Mouse (Mus musculus) forebrain, embryonic 13.5 days (tissue): Measurements from ENCODE around the gene Lsp1. TPM values are rescaled to one million over a fixed set of nuclear protein-coding genes. Genes with fewer than 3 reads are reported as not detected.

Experiments
- ATAC-seq: fragments of 200-750 bp; cut with Nextera tagmentation; 2 replicates; pipeline ENCODE4 v1.8.0; 2017
- H3K27ac ChIP-seq: fragments of 300-500 bp; sonication (generic); 2 replicates; pipeline ENCODE4 v1.5.1; 2015; ENCODE audit warnings: inconsistent platforms, mild to moderate bottlenecking, moderate library complexity
- H3K27me3 ChIP-seq: fragments of 300-500 bp; sonication (generic); 2 replicates; pipeline ENCODE4 v1.6.1; 2015; ENCODE audit warnings: mild to moderate bottlenecking, inconsistent platforms
- H3K36me3 ChIP-seq: fragments of 300-500 bp; sonication (generic); 2 replicates; pipeline ENCODE4 v1.6.1; 2015; ENCODE audit warnings: mild to moderate bottlenecking, inconsistent platforms; ENCODE audit not compliant: poor library complexity, severe bottlenecking
- H3K4me1 ChIP-seq: fragments of 300-500 bp; sonication (generic); 2 replicates; pipeline ENCODE4 v1.6.1; 2015; ENCODE audit warnings: inconsistent platforms
- H3K4me2 ChIP-seq: fragments of 300-500 bp; sonication (generic); 2 replicates; pipeline ENCODE4 v1.6.1; 2015; ENCODE audit warnings: inconsistent platforms, mild to moderate bottlenecking, moderate library complexity
- H3K4me3 ChIP-seq: fragments of 300-500 bp; sonication (generic); 2 replicates; pipeline ENCODE4 v1.5.1; 2015; ENCODE audit warnings: mild to moderate bottlenecking, inconsistent platforms
- H3K9ac ChIP-seq: fragments of 300-500 bp; sonication (generic); 2 replicates; pipeline ENCODE4 v1.6.1; 2015; ENCODE audit warnings: mild to moderate bottlenecking, inconsistent platforms
- H3K9me3 ChIP-seq: fragments of 300-500 bp; sonication (generic); replicated peaks from 2 replicates; pipeline ENCODE4 v1.6.1; 2016; ENCODE audit warnings: inconsistent platforms
- WGBS: fragments of 180-500 bp; shearing (Covaris S2); methylation state at CpG from one replicate; pipeline ENCODE4 v1.1.7; 2015; 5-methylcytosine and 5-hydroxymethylcytosine counted together
- polyA plus RNA-seq: library from polyadenylated mRNA; unstranded; fragments of >200 nt; fragmentation: Nextera tagmentation; extraction: Ambion mirVana; gene quantifications from 2 replicates; pipeline ENCODE4 v1.2.1, GENCODE M21; 2015

The Lsp1 gene
- polyA plus RNA-seq, 1 experiment from 2014 or later = 4.2 TPM

GRCm38 (mm10) chr7:142516221-142516978, 55.8 kb downstream of the Lsp1 start:
- no peak for ATAC-seq
- Histone ChIP-seq H3K4me3 (no peak overlapping the region), H3K27me3 (no peaks in the 10 kb centered on the region), H3K4me2 (0 out of 2 replicates have a peak overlapping the region, but pooled peaks have one; percentile 4), H3K9me3 (no peaks in the 10 kb centered on the region), H3K9ac (no peak overlapping the region), H3K27ac (no peak overlapping the region), H3K36me3 (no peaks in the 10 kb centered on the region), H3K4me1 (0 out of 2 replicates have a peak, but pooled peaks cover 5% of the 10 kb centered on the region)
- 51% methylated on average over 21 of the region's 21 CpGs for WGBS

- Histone ChIP-seq H3K36me3 (no peaks in the 10 kb centered on the region), H3K4me1 (0 out of 2 replicates have a peak, but pooled peaks cover 5% of the 10 kb centered on the region), H3K9ac (no peak overlapping the region), H3K9me3 (no peaks in the 10 kb centered on the region), H3K4me2 (no peak overlapping the region), H3K4me3 (no peak overlapping the region), H3K27ac (no peak overlapping the region), H3K27me3 (no peaks in the 10 kb centered on the region)
- 80% methylated on average over 3 of the region's 3 CpGs for WGBS
- no peak for ATAC-seq
Measured at GRCm38 (mm10) chr7:142517531-142517930, 56.9 kb downstream of the Lsp1 start.

GRCm38 (mm10) chr7:142520331-142520730, 59.7 kb downstream of the Lsp1 start:
- 95% methylated on average over 4 of the region's 4 CpGs for WGBS
- no peaks in the 10 kb centered on the region for H3K9me3 ChIP-seq
- H3K36me3 ChIP-seq = no peaks in the 10 kb centered on the region
- no peak overlapping the region for H3K9ac ChIP-seq
- H3K27ac ChIP-seq = no peak overlapping the region
- H3K27me3 ChIP-seq = no peaks in the 10 kb centered on the region
- peaks cover 8% of the 10 kb centered on the region; the same call in 1 of the 2 replicates for H3K4me1 ChIP-seq
- no peak for ATAC-seq
- no peak overlapping the region for H3K4me2 ChIP-seq
- H3K4me3 ChIP-seq = no peak overlapping the region

DNA sequence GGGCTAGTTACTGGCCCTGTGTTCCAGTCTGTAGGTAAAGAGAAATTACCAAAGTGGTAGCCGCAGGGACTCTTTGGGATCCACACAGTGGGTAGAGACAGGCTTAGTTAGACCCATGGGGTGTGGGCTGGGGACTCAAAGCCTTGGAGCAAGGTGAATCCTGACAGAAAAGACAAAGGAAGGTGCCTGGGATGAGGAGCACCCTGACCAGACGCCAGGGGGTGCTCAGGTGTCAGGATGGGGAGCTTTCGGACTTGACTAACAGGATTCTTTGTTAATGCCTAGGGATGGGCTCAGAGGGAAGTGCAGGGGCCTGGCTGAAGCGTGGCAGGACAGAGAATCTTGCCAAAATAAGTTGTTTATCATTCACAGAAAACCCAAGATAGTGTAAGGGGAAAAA, 61.7 kb downstream of the Lsp1 start:
- Histone ChIP-seq H3K36me3 (no peaks in the 10 kb centered on the region), H3K4me2 (no peak overlapping the region), H3K9ac (no peak overlapping the region), H3K4me3 (no peak overlapping the region), H3K4me1 (peaks cover 8% of the 10 kb centered on the region), H3K27me3 (no peaks in the 10 kb centered on the region), H3K27ac (no peak overlapping the region), H3K9me3 (no peaks in the 10 kb centered on the region)
- no peak for ATAC-seq
- WGBS = 23% methylated on average over 4 of the region's 4 CpGs

DNA sequence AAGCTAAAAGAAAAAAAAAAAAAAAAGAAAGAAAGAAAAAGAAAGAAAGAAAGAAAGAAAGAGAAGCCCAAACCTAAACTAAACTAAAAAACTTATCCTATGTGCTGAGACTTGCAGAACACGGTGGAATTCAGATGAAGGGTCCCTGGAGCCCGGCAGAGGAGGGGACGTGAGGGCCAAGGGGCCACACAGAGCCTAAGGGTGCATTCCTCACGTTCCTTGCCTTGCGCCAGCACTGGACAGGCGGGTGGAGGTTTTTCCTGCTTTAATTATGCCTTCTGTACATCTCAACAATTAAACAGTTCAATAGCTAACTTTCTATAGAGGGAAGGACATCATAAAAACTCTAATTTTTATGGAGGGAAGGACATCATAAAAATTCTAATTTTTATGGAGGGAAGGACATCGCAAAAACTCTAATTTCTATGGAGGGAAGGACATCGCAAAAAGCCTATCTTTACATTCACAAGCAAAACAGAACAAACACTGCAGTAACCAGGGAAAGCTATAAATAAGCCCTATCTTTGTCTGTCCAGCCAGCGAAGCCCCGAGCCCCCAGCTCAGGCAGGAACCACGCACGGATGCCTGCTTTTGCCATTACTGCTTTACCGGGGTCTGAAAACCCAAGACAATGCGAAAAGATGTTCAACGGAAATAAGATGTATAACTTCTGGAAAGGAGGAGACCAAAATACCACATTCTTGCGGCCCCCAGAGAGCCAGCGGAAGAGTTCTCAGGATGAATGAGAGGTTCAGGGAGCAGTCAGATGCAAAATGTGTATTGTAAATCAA, 62.8 kb downstream of the Lsp1 start:
- H3K4me3 ChIP-seq = no peak overlapping the region
- H3K4me1 ChIP-seq = peaks cover 8% of the 10 kb centered on the region
- no peak overlapping the region for H3K9ac ChIP-seq
- no peak overlapping the region for H3K4me2 ChIP-seq
- H3K27me3 ChIP-seq = no peaks in the 10 kb centered on the region
- no peaks in the 10 kb centered on the region for H3K36me3 ChIP-seq
- H3K9me3 ChIP-seq = no peaks in the 10 kb centered on the region
- no peak for ATAC-seq
- H3K27ac ChIP-seq = no peak overlapping the region
- 61% methylated on average over 17 of the region's 17 CpGs for WGBS

GRCm38 (mm10) chr7:142525342-142526178, 65.0 kb downstream of the Lsp1 start:
- H3K9me3 ChIP-seq = no peaks in the 10 kb centered on the region
- no peaks in the 10 kb centered on the region for H3K27me3 ChIP-seq
- no peak for ATAC-seq
- H3K27ac ChIP-seq = 0 out of 2 replicates have a peak overlapping the region, but pooled peaks have one; percentile 11
- 20% methylated on average over 13 of the region's 13 CpGs for WGBS
- H3K4me2 ChIP-seq = no peak overlapping the region
- H3K4me3 ChIP-seq = no peak overlapping the region
- no peaks in the 10 kb centered on the region for H3K36me3 ChIP-seq
- H3K4me1 ChIP-seq = peaks cover 8% of the 10 kb centered on the region
- no peak overlapping the region for H3K9ac ChIP-seq

DNA sequence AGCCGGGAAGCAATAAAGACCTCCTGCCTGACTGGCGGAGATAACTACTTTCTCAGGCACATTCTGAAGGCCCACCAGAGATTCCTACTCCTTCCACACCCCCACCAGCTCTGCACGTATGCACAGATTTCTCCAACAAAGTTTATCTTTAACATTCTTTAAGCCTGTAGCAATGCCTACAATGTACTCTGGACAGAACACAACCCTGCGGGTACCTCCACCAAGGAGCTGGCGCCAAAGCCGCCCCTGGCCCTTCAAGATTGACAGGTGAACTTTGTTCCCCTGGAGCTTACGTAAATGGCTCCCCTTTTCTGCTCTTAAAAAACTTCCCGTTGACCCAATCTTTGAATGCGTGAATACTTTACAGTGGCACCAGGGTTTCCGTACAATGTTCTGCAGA, 68.7 kb downstream of the Lsp1 start:
- Histone ChIP-seq H3K9me3 (no peaks in the 10 kb centered on the region), H3K4me1 (peaks cover 25% of the 10 kb centered on the region), H3K36me3 (no peaks in the 10 kb centered on the region), H3K9ac (no peak overlapping the region), H3K27ac (no peak overlapping the region), H3K4me3 (no peak overlapping the region), H3K27me3 (no peaks in the 10 kb centered on the region), H3K4me2 (no peak overlapping the region)
- no peak for ATAC-seq
- 71% methylated on average over 10 of the region's 10 CpGs for WGBS

DNA sequence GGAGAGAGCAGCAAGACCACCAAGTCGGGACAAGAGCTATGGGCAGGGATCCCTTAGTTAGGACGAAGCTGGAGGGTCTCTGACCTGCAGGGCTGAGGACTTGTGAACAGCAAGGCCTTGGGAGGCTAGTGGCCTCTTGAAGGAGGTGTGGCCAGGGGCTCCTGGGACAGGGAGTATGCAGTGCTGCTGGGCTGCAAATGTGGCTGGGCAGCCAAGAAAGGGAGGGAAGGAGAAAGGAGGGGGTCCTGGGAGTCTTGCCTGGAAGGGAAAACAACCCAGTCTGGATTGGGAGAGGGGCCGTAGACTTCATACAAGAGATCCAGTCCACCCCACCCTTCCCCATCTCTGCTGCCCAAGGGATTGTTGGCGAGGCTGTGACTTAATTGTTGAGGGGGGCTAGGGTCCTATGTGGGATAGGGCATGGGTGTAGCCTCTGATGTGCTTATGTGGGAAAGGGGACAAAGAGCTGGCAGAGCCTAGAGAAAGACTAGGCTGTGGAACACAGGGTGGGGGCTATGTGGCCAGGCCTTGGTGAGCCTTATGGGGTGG, 71.4 kb downstream of the Lsp1 start:
- Histone ChIP-seq H3K4me1 (peaks cover 19% of the 10 kb centered on the region), H3K4me2 (peak overlapping the region; percentile 73; the same call in 1 of the 2 replicates), H3K9ac (no peak overlapping the region), H3K9me3 (no peaks in the 10 kb centered on the region), H3K4me3 (no peak overlapping the region), H3K36me3 (peaks cover 4% of the 10 kb centered on the region; the same call in 1 of the 2 replicates), H3K27me3 (no peaks in the 10 kb centered on the region), H3K27ac (no peak overlapping the region)
- ATAC-seq = peak; percentile 32
- WGBS = 85% methylated on average over 4 of the region's 4 CpGs

GRCm38 (mm10) chr7:142532671-142533058, 72.1 kb downstream of the Lsp1 start, which contains the start of gene Mrpl23:
Mrpl23 (plus strand) TSS chr7:142532686.
- WGBS = 7% methylated on average over 17 of the region's 17 CpGs
- peaks cover 4% of the 10 kb centered on the region; the same call in 1 of the 2 replicates for H3K36me3 ChIP-seq
- H3K4me3 ChIP-seq = peak within 1 kb of the TSS; percentile 63
- peak within 1 kb of the TSS; percentile 76 for H3K9ac ChIP-seq
- peak; percentile 84 for ATAC-seq
- H3K4me2 ChIP-seq = peak within 1 kb of the TSS; percentile 73
- H3K27ac ChIP-seq = peak within 1 kb of the TSS; percentile 55
- no peaks in the 10 kb centered on the region for H3K9me3 ChIP-seq
- peaks cover 19% of the 10 kb centered on the region for H3K4me1 ChIP-seq
- H3K27me3 ChIP-seq = no peaks in the 10 kb centered on the region

DNA sequence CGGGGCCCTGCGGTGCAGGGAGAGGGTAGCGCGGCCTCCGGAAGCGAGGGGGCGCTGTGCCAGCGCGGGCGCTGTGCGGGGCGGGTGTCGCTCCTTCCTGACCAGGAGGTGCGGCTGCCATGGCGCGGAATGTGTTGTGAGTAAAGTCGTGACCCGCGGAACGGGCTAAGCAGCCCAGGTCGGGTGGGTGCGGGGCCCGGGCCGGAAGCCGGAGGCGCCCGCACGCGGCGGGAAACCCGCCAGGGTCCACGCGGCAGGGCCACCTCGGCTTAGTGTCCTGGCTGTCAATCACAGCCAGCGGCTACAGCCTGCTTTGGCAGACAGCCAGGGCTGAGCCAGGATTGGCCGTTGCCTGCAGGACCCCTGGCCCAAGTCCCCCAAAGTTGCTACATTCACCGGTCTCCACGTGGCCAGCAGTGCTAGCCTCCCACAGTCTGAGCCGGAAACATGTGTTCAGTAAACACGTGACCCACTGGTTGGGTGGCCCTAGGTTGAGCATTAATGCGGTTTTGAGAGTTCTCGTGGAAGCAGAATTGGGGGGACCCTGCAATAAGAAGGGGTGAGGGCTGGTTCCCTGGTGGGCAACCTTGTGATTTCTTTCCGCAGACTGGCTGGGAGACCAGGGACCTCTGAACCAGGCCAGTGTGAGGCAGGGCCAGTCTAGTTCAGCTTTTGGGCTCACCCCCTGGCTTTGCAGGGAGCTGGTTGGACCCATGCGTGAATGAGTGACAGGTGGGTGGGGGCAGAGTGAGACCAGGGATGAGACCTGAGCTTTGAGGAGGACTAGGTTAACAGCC, 72.6 kb downstream of the Lsp1 start:
- Histone ChIP-seq H3K4me3 (peak overlapping the region; percentile 63), H3K27ac (peak overlapping the region; percentile 55), H3K4me2 (peak overlapping the region; percentile 73), H3K4me1 (peaks cover 22% of the 10 kb centered on the region), H3K9ac (peak overlapping the region; percentile 76), H3K9me3 (no peaks in the 10 kb centered on the region), H3K27me3 (no peaks in the 10 kb centered on the region), H3K36me3 (peaks cover 4% of the 10 kb centered on the region; the same call in 1 of the 2 replicates)
- peak; percentile 89 for ATAC-seq
- under 1% methylated on average over 44 of the region's 44 CpGs for WGBS

DNA sequence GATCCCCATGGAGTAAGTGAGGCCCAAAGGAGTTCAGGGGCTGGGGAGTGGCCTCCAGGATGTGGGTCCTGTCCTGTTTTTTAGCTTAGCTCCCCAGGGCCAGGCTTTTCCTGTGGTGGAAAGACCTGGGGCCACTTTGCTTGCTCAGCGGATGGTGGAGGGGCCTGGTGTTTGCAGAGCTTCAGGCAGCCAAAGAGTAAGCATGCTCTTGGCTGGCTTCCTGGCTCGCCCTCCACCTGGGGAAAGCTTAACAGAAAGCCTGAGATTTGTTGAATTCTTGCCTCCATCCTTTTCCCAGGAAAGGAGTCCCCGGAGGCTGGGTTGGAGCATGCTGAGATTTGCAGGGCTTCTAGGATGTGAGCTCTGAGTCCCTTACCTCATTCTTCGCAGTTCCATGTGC, 74.5 kb downstream of the Lsp1 start:
- Histone ChIP-seq H3K9me3 (no peaks in the 10 kb centered on the region), H3K4me1 (peaks cover 32% of the 10 kb centered on the region), H3K4me3 (no peak overlapping the region), H3K27me3 (no peaks in the 10 kb centered on the region), H3K27ac (no peak overlapping the region), H3K9ac (no peak overlapping the region), H3K4me2 (no peak overlapping the region), H3K36me3 (peaks cover 4% of the 10 kb centered on the region; the same call in 1 of the 2 replicates)
- no peak for ATAC-seq
- 91% methylated on average over 4 of the region's 4 CpGs for WGBS
